Mouse (Mus musculus) intestine, embryonic 16.5 days (tissue): ENCODE data around the gene Tulp1. TPM values are rescaled to one million over a fixed set of nuclear protein-coding genes. Genes with fewer than 3 reads are reported as not detected.

ENCODE experiments used
- ATAC-seq: fragments of 200-750 bp; cut with Nextera tagmentation; 2 replicates; pipeline ENCODE4 v1.8.0; 2017; ENCODE audit warnings: moderate TSS enrichment, moderate library complexity
- H3K27ac ChIP-seq: fragments of 300-500 bp; sonication (generic); 2 replicates; pipeline ENCODE4 v1.5.1; 2014; ENCODE audit warnings: mild to moderate bottlenecking, low read length
- H3K27me3 ChIP-seq: fragments of 300-500 bp; sonication (generic); replicated peaks from 2 replicates; pipeline ENCODE4 v1.6.1; 2014; ENCODE audit warnings: low read length, control low read depth, mixed read lengths; ENCODE audit not compliant: control insufficient read depth, insufficient read depth
- H3K36me3 ChIP-seq: fragments of 300-500 bp; sonication (generic); 2 replicates; pipeline ENCODE4 v1.6.1; 2014; ENCODE audit warnings: low read length, control low read depth; ENCODE audit not compliant: control insufficient read depth, insufficient read depth
- H3K4me1 ChIP-seq: fragments of 300-500 bp; sonication (generic); 2 replicates; pipeline ENCODE4 v1.6.1; 2014; ENCODE audit warnings: low read length, control low read depth, mixed read lengths; ENCODE audit not compliant: control insufficient read depth, insufficient read depth
- H3K4me2 ChIP-seq: fragments of 300-500 bp; sonication (generic); 2 replicates; pipeline ENCODE4 v1.6.1; 2014; ENCODE audit warnings: low read depth, low read length, control low read depth
- H3K4me3 ChIP-seq: fragments of 300-500 bp; sonication (generic); 2 replicates; pipeline ENCODE4 v1.5.1; 2014; ENCODE audit warnings: mild to moderate bottlenecking, low read length
- H3K9ac ChIP-seq: fragments of 300-500 bp; sonication (generic); 2 replicates; pipeline ENCODE4 v1.6.1; 2014; ENCODE audit warnings: low read depth, low read length
- H3K9me3 ChIP-seq: fragments of 300-500 bp; sonication (generic); 2 replicates; pipeline ENCODE4 v1.6.1; 2016; ENCODE audit warnings: low read length, control low read depth; ENCODE audit not compliant: control insufficient read depth
- WGBS: fragments of 180-500 bp; shearing (Covaris S2); extraction: QIAGEN DNeasy Blood & Tissue Kit; methylation state at CpG from one replicate; pipeline ENCODE4 v1.1.7; 2014; 5-methylcytosine and 5-hydroxymethylcytosine counted together
- polyA plus RNA-seq: library from polyadenylated mRNA; unstranded; fragments of >200 nt; fragmentation: Nextera tagmentation; extraction: Ambion mirVana; gene quantifications from 2 replicates; pipeline ENCODE4 v1.2.1, GENCODE M21; 2015

Tulp1 gene
- polyA plus RNA-seq, 1 experiment from 2014 or later: 3.6 TPM

- ATAC-seq: no peak
- Histone ChIP-seq H3K27me3 (no peaks in the 10 kb centered on the region), H3K27ac (no peak overlapping the region), H3K4me3 (no peak overlapping the region), H3K9ac (peak overlapping the region; percentile 29; the same call in 1 of the 2 replicates), H3K4me2 (no peak overlapping the region), H3K9me3 (no peaks in the 10 kb centered on the region), H3K4me1 (peaks cover 18% of the 10 kb centered on the region), H3K36me3 (peaks cover 4% of the 10 kb centered on the region; the same call in 1 of the 2 replicates)
- 90% methylated on average over 20 of the region's 20 CpGs for WGBS
Measured at GRCm38 (mm10) chr17:28315611-28316160, 49.3 kb downstream of the Tulp1 start.

- H3K4me1 ChIP-seq: peaks cover 18% of the 10 kb centered on the region
- peak overlapping the region; percentile 91 for H3K4me2 ChIP-seq
- ATAC-seq: peak; percentile 16; the same call in 1 of the 2 replicates
- peak overlapping the region; percentile 91 for H3K4me3 ChIP-seq
- peaks cover 4% of the 10 kb centered on the region; the same call in 1 of the 2 replicates for H3K36me3 ChIP-seq
- H3K9me3 ChIP-seq: no peaks in the 10 kb centered on the region
- peak overlapping the region; percentile 96 for H3K27ac ChIP-seq
- peak overlapping the region; percentile 93 for H3K9ac ChIP-seq
- no peaks in the 10 kb centered on the region for H3K27me3 ChIP-seq
- 2% methylated on average over 11 of the region's 11 CpGs for WGBS
Measured at GRCm38 (mm10) chr17:28313880-28314225, 51.2 kb downstream of the Tulp1 start.

- Histone ChIP-seq H3K27me3 (no peaks in the 10 kb centered on the region), H3K27ac (peak within 1 kb of the TSS; percentile 96), H3K9ac (peak within 1 kb of the TSS; percentile 93), H3K36me3 (peaks cover 4% of the 10 kb centered on the region; the same call in 1 of the 2 replicates), H3K4me3 (peak within 1 kb of the TSS; percentile 91), H3K9me3 (no peaks in the 10 kb centered on the region), H3K4me1 (peaks cover 23% of the 10 kb centered on the region), H3K4me2 (peak within 1 kb of the TSS; percentile 91)
- peak; percentile 98 for ATAC-seq
- WGBS: under 1% methylated on average over 68 of the region's 69 CpGs
Measured at GRCm38 (mm10) chr17:28313212-28313879, 51.7 kb downstream of the Tulp1 start, which contains the start of gene Fance. TSS of gene Fance (plus strand) at chr17:28313519.

GRCm38 (mm10) chr17:28312232-28313211 lies 52.5 kb downstream of the Tulp1 start:
- no peaks in the 10 kb centered on the region for H3K27me3 ChIP-seq

GRCm38 (mm10) chr17:28311366-28312132 lies 53.5 kb downstream of the Tulp1 start:
- Histone ChIP-seq H3K27ac (no peak overlapping the region), H3K9me3 (no peaks in the 10 kb centered on the region), H3K4me3 (no peak overlapping the region), H3K4me2 (no peak overlapping the region), H3K4me1 (peaks cover 24% of the 10 kb centered on the region), H3K27me3 (no peaks in the 10 kb centered on the region), H3K9ac (no peak overlapping the region), H3K36me3 (no peaks in the 10 kb centered on the region)
- WGBS: 83% methylated on average over 5 of the region's 5 CpGs
- no peak for ATAC-seq

More at GRCm38 (mm10) chr17:28312232-28313211, 52.5 kb downstream of the Tulp1 start:
- no peaks in the 10 kb centered on the region for H3K9me3 ChIP-seq
- peak overlapping the region; percentile 49 for H3K4me2 ChIP-seq
- H3K27ac ChIP-seq: peak overlapping the region; percentile 66
- peak overlapping the region; percentile 91 for H3K4me3 ChIP-seq
- peak overlapping the region; percentile 27; the same call in 1 of the 2 replicates for H3K9ac ChIP-seq
- 23% methylated on average over 16 of the region's 17 CpGs for WGBS
- H3K4me1 ChIP-seq: peaks cover 24% of the 10 kb centered on the region
- no peaks in the 10 kb centered on the region for H3K36me3 ChIP-seq
- peak; percentile 13 for ATAC-seq

GRCm38 (mm10) chr17:28310831-28311230 lies 54.2 kb downstream of the Tulp1 start:
- 73% methylated on average over 3 of the region's 3 CpGs for WGBS
- H3K36me3 ChIP-seq: no peaks in the 10 kb centered on the region

GRCm38 (mm10) chr17:28308297-28309195 lies 56.5 kb downstream of the Tulp1 start:
- H3K9me3 ChIP-seq: no peaks in the 10 kb centered on the region
- peaks cover 9% of the 10 kb centered on the region for H3K4me1 ChIP-seq
- H3K27me3 ChIP-seq: no peaks in the 10 kb centered on the region
- peak overlapping the region; percentile 47; the same call in 1 of the 2 replicates for H3K4me2 ChIP-seq
- peak overlapping the region; percentile 55; the same call in 1 of the 2 replicates for H3K9ac ChIP-seq
- no peak for ATAC-seq
- 0 out of 2 replicates have a peak overlapping the region, but pooled peaks have one; percentile 11 for H3K4me3 ChIP-seq
- H3K36me3 ChIP-seq: no peaks in the 10 kb centered on the region
- 14% methylated on average over 18 of the region's 18 CpGs for WGBS
- no peak overlapping the region for H3K27ac ChIP-seq

More at GRCm38 (mm10) chr17:28310831-28311230, 54.2 kb downstream of the Tulp1 start:
- no peaks in the 10 kb centered on the region for H3K9me3 ChIP-seq
- H3K27ac ChIP-seq: no peak overlapping the region
- H3K4me1 ChIP-seq: peaks cover 24% of the 10 kb centered on the region
- no peak overlapping the region for H3K9ac ChIP-seq
- H3K4me3 ChIP-seq: no peak overlapping the region
- no peak overlapping the region for H3K4me2 ChIP-seq
- no peak for ATAC-seq
- no peaks in the 10 kb centered on the region for H3K27me3 ChIP-seq

- H3K36me3 ChIP-seq: no peaks in the 10 kb centered on the region
- ATAC-seq: no peak
- H3K4me1 ChIP-seq: peaks cover 8% of the 10 kb centered on the region
- no peaks in the 10 kb centered on the region for H3K9me3 ChIP-seq
- H3K27ac ChIP-seq: no peak overlapping the region
- no peak overlapping the region for H3K4me2 ChIP-seq
- no peak overlapping the region for H3K9ac ChIP-seq
- 36% methylated on average over 10 of the region's 10 CpGs for WGBS
- H3K27me3 ChIP-seq: no peaks in the 10 kb centered on the region
- H3K4me3 ChIP-seq: no peak overlapping the region
Measured at GRCm38 (mm10) chr17:28305172-28305571, 59.9 kb downstream of the Tulp1 start.
